In genomic region chr13:3633895-3634811, GRCm38 (mm10) we compare ENCODE assay signal across 8 mouse cellular contexts. TPM values are rescaled to one million over a fixed set of nuclear protein-coding genes. Genes with fewer than 3 reads are reported as not detected.
A peak's percentile ranks its signal among the peaks of the same experiment; 100 is the strongest.
DNase-seq lines count a peak whose midpoint lies in the region; ATAC-seq and TF ChIP-seq lines count a peak whose summit lies in the region.

TSS of gene Asb13 (plus strand) at chr13:3634032.

- peak within 1 kb of the TSS; percentile 86 for H3K4me2 ChIP-seq in heart, embryonic 11.5 days
- peak within 1 kb of the TSS; percentile 83 for H3K4me2 ChIP-seq in kidney, embryonic 16.5 days (replicated peaks; ENCODE audit: low read depth, low read length)

- H3K27ac ChIP-seq in heart, embryonic 11.5 days (ENCODE audit: low read depth, low read length), result no peak within 1 kb of the TSS
- H3K27ac ChIP-seq in kidney, embryonic 16.5 days (ENCODE audit: low read length), result no peak within 1 kb of the TSS
- peak within 1 kb of the TSS; percentile 73 for H3K27ac ChIP-seq in liver, adult 2 months (replicated peaks; ENCODE audit: insufficient read depth, low read depth, low read length)

- peak; percentile 41; the same call in 1 of the 2 replicates for TF ChIP-seq POLR2A in brain, embryonic 14.5 days (IDR thresholded peaks at IDR 0.05; ENCODE audit: borderline replicate concordance, extremely low read depth, insufficient read depth, insufficient read length, poor library complexity, severe bottlenecking)
- TF ChIP-seq POLR2A in liver, adult 2 months (IDR thresholded peaks at IDR 0.05; ENCODE audit: extremely low read depth, insufficient read depth, low read length), result peak; percentile 90

- peak within 1 kb of the TSS; percentile 76 for H3K9ac ChIP-seq in heart, embryonic 11.5 days (ENCODE audit: low read depth, low read length)
- peak within 1 kb of the TSS; percentile 84 for H3K9ac ChIP-seq in kidney, embryonic 16.5 days (replicated peaks; ENCODE audit: low read length)
- H3K9ac ChIP-seq in liver, adult 2 months (ENCODE audit: low read depth, low read length), result peak within 1 kb of the TSS; percentile 91

- peaks cover 15% of the 10 kb centered on the region for H3K4me1 ChIP-seq in erythroblast, embryonic 14.5 days (ENCODE audit: control insufficient read depth)
- H3K4me1 ChIP-seq in heart, embryonic 11.5 days (ENCODE audit: control insufficient read depth, insufficient read depth, low read length), result 0 out of 2 replicates have a peak, but pooled peaks cover 3% of the 10 kb centered on the region
- peaks cover 8% of the 10 kb centered on the region; the same call in 1 of the 2 replicates for H3K4me1 ChIP-seq in kidney, embryonic 16.5 days (ENCODE audit: insufficient read depth, low read length)
- H3K4me1 ChIP-seq in liver, adult 2 months (ENCODE audit: control insufficient read depth, insufficient read depth, low read length), result peaks cover 6% of the 10 kb centered on the region

- TF ChIP-seq CTCF in brain, embryonic 14.5 days (IDR thresholded peaks at IDR 0.05; ENCODE audit: borderline replicate concordance, extremely low read depth, insufficient read depth, insufficient read length), result no peak
- TF ChIP-seq CTCF in liver, adult 2 months (IDR thresholded peaks at IDR 0.05; ENCODE audit: low read depth, low read length), result no peak

- ATAC-seq in heart, embryonic 11.5 days (replicated peaks; ENCODE audit: insufficient number of reproducible peaks, low FRiP score, low TSS enrichment), result peak; percentile 89
- peak; percentile 97 for ATAC-seq in kidney, embryonic 16.5 days (ENCODE audit: low FRiP score, low TSS enrichment)
- peak; percentile 94 for ATAC-seq in monocyte, adult 5-6 weeks (replicated peaks; ENCODE audit: insufficient number of reproducible peaks, low FRiP score, low TSS enrichment, poor library complexity, severe bottlenecking)

- H3K9me3 ChIP-seq in erythroblast, embryonic 14.5 days (ENCODE audit: control insufficient read depth, low read length), result no peaks in the 10 kb centered on the region
- H3K9me3 ChIP-seq in heart, embryonic 11.5 days (replicated peaks; ENCODE audit: control insufficient read depth, low read length), result no peaks in the 10 kb centered on the region
- peaks cover 4% of the 10 kb centered on the region; the same call in 1 of the 2 replicates for H3K9me3 ChIP-seq in kidney, embryonic 16.5 days (ENCODE audit: low read length)

- no peaks in the 10 kb centered on the region for H3K36me3 ChIP-seq in erythroblast, embryonic 14.5 days (ENCODE audit: control insufficient read depth)
- no peaks in the 10 kb centered on the region for H3K36me3 ChIP-seq in heart, embryonic 11.5 days (ENCODE audit: control insufficient read depth, insufficient read depth, low read length)
- H3K36me3 ChIP-seq in kidney, embryonic 16.5 days (ENCODE audit: insufficient read depth, low read length), result no peaks in the 10 kb centered on the region
- no peaks in the 10 kb centered on the region for H3K36me3 ChIP-seq in liver, adult 2 months (ENCODE audit: control insufficient read depth, insufficient read depth, low read length)

- WGBS in heart, embryonic 11.5 days (ENCODE audit: insufficient replicate concordance), result 1% methylated on average over 47 of the region's 47 CpGs
- WGBS in kidney, embryonic 16.5 days, result under 1% methylated on average over 47 of the region's 47 CpGs
- under 1% methylated on average over 47 of the region's 47 CpGs for WGBS in liver, adult 2 months

- DNase-seq in B cell, adult 2 months, result peak; percentile 89 to 91
- DNase-seq in brain, embryonic 14.5 days (ENCODE audit: low read depth), result peak; percentile 88
- peak; percentile 85 for DNase-seq in liver, adult 2 months (ENCODE audit: extremely low read depth, low read depth, low spot score)
- DNase-seq in spleen, postnatal 36 days (ENCODE audit: low spot score in 2 of 2), result peak; percentile 90

- H3K27me3 ChIP-seq in erythroblast, embryonic 14.5 days (ENCODE audit: control insufficient read depth), result peaks cover 13% of the 10 kb centered on the region
- no peaks in the 10 kb centered on the region for H3K27me3 ChIP-seq in heart, embryonic 11.5 days (ENCODE audit: control insufficient read depth, insufficient read depth, low read length)
- H3K27me3 ChIP-seq in kidney, embryonic 16.5 days (ENCODE audit: insufficient read depth, low read length), result no peaks in the 10 kb centered on the region
- no peaks in the 10 kb centered on the region for H3K27me3 ChIP-seq in liver, adult 2 months (ENCODE audit: control insufficient read depth, insufficient read depth, low read length)

- H3K79me2 ChIP-seq in liver, adult 2 months (ENCODE audit: control insufficient read depth, insufficient read depth, low read length), result peaks cover 12% of the 10 kb centered on the region; the same call in 1 of the 2 replicates

- peak within 1 kb of the TSS; percentile 72 for H3K4me3 ChIP-seq in erythroblast, embryonic 14.5 days (replicated peaks)
- H3K4me3 ChIP-seq in heart, embryonic 11.5 days (ENCODE audit: low read depth, low read length), result peak within 1 kb of the TSS; percentile 73
- peak within 1 kb of the TSS; percentile 78 for H3K4me3 ChIP-seq in kidney, embryonic 16.5 days (ENCODE audit: low read length)
- peak within 1 kb of the TSS; percentile 89 for H3K4me3 ChIP-seq in liver, adult 2 months (ENCODE audit: insufficient read depth, low read depth, low read length)

RNA-seq across cellular contexts. Expression of gene Asb13, which starts in this region (rescaled TPM):
- 16.7 and 18.0 TPM in 2 replicates for polyA plus RNA-seq in brain, embryonic 14.5 days (2012; rRNA removed)
- 0.01 and 0.05 TPM in 2 replicates for polyA plus RNA-seq in erythroblast, embryonic 14.5 days (2012)
- polyA plus RNA-seq in heart, embryonic 11.5 days (2014; fragmentation: Nextera tagmentation; extraction: Ambion mirVana), result 5.1 and 5.3 TPM in 2 replicates
- 16.0 and 19.8 TPM in 2 replicates for polyA plus RNA-seq in kidney, embryonic 16.5 days (2015; fragmentation: Nextera tagmentation; extraction: Ambion mirVana)
- 14.7 and 19.0 TPM in 2 replicates for total RNA-seq in liver, adult 2 months (2014; rRNA removed)
- 34.9 and 35.2 TPM in 2 replicates for polyA plus RNA-seq in liver, adult 2 months (2012; rRNA removed)
- 11.3 to 47.5 TPM (median 22.3 TPM) in 3 replicates for total RNA-seq in monocyte, adult 5-6 weeks (2017)
